Mouse (Mus musculus) bone marrow, adult 2 months (tissue): ENCODE data around the gene Fer.

Source experiments
- CTCF ChIP-seq: fragments of 200-500 bp; IDR thresholded peaks from 2 replicates; pipeline ENCODE4 v1.5.1; 2011; ENCODE audit warnings: low read length, control low read depth; ENCODE audit not compliant: control insufficient read depth, insufficient read depth
- POLR2A ChIP-seq: fragments of 200-500 bp; IDR thresholded peaks from 2 replicates; pipeline ENCODE4 v1.6.1; 2011; ENCODE audit warnings: low read depth, mild to moderate bottlenecking, control low read depth, low read length, borderline replicate concordance; ENCODE audit not compliant: control insufficient read depth

DNA sequence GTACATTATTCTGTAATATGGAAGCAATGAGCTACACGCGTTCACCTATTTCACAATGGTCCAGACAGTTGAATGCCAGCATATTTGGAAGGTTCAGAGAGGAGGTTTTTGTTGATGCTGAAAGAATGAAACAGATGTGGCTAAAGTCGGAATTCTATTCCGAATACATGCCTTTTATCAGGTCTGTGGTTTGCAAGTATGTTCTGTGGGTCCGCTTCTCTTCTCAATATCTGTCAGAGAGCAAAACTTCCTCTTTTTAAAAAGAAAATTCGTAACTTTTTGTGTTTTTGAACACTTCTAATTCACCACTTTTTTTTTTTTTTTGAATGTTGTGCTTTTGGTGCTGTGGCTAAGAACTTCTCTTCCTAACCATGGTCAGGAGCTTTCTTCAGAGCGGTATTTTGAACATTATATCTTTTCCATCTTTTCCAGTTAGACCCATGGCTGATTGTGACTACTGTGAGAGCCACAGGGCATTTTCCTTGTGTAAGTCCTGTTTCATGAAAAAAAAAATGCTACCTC lies 5.8 kb upstream of the Fer start:
- TF ChIP-seq POLR2A: no peak
- no peak for TF ChIP-seq CTCF
